12 mouse cellular contexts compared by ENCODE assay signal in genomic region chr3:53329528-53329927, GRCm38 (mm10).
A peak's percentile ranks its signal among the peaks of the same experiment; 100 is the strongest.
DNase-seq lines count a peak whose midpoint lies in the region; ATAC-seq and TF ChIP-seq lines count a peak whose summit lies in the region.
"Had no signal": no experiment of that assay in that cellular context is flagged by ENCODE, and none has a peak within 500 bp of the region (broad histone marks: within the 10 kb centered on the region; RNA-seq: fewer than 3 reads in every experiment).

No protein-coding gene starts in this region.

- no peak overlapping the region for H3K27ac ChIP-seq in forebrain, embryonic 11.5 days (ENCODE audit: low read depth, low read length)
- no peak overlapping the region for H3K27ac ChIP-seq in forebrain, embryonic 15.5 days (replicated peaks)
- H3K27ac ChIP-seq in left cerebral cortex, adult 2 months = no peak overlapping the region
- H3K27ac ChIP-seq in embryonic facial prominence, embryonic 10.5 days (replicated peaks) = no peak overlapping the region
- H3K27ac ChIP-seq in intestine, embryonic 16.5 days (ENCODE audit: low read length) = no peak overlapping the region
- H3K27ac ChIP-seq: embryonic facial prominence, embryonic 15.5 days; hindbrain, embryonic 10.5 days; limb, embryonic 13.5 days; neural tube, embryonic 12.5 days had no signal

- intact Hi-C loops in left cerebral cortex, adult 2 months (cut with DNase I) = no loop called here

- peak; percentile 55 for DNase-seq in forebrain, embryonic 11.5 days (ENCODE audit: low spot score)
- no peak for DNase-seq in left cerebral cortex, adult 2 months (ENCODE audit: extremely low spot score in 1 of 2, low spot score in 2 of 2)
- no peak for DNase-seq in left cerebral cortex, adult 9 months (ENCODE audit: low spot score in 2 of 2)
- peak; percentile 25 for DNase-seq in ES-CJ7 (ENCODE audit: low read depth, low spot score)
- DNase-seq in embryonic facial prominence, embryonic 10.5 days (ENCODE audit: low spot score) = peak; percentile 29
- DNase-seq in layer of hippocampus, postnatal 36 days = no peak

- 0 out of 2 replicates have a peak, but pooled peaks cover 2% of the 10 kb centered on the region for H3K4me1 ChIP-seq in forebrain, embryonic 11.5 days (replicated peaks; ENCODE audit: control insufficient read depth, insufficient read depth, low read length)
- H3K4me1 ChIP-seq in forebrain, embryonic 15.5 days = peaks cover 11% of the 10 kb centered on the region; the same call in 1 of the 2 replicates
- peaks cover 8% of the 10 kb centered on the region for H3K4me1 ChIP-seq in embryonic facial prominence, embryonic 10.5 days
- H3K4me1 ChIP-seq in intestine, embryonic 16.5 days (ENCODE audit: control insufficient read depth, insufficient read depth, low read length) = no peaks in the 10 kb centered on the region
- H3K4me1 ChIP-seq: embryonic facial prominence, embryonic 15.5 days had no signal

- 59% methylated on average over 3 of the region's 3 CpGs for WGBS in forebrain, embryonic 11.5 days
- WGBS in forebrain, embryonic 15.5 days = 46% methylated on average over 3 of the region's 3 CpGs
- WGBS in embryonic facial prominence, embryonic 10.5 days = 58% methylated on average over 3 of the region's 3 CpGs
- WGBS in intestine, embryonic 16.5 days = 48% methylated on average over 3 of the region's 3 CpGs

- TF ChIP-seq CTCF in left cerebral cortex, adult 2 months (IDR thresholded peaks at IDR 0.05) = peak; percentile 56

- H3K36me3 ChIP-seq in forebrain, embryonic 11.5 days (ENCODE audit: control insufficient read depth, insufficient read depth, low read length) = no peaks in the 10 kb centered on the region
- H3K36me3 ChIP-seq in forebrain, embryonic 15.5 days = no peaks in the 10 kb centered on the region
- no peaks in the 10 kb centered on the region for H3K36me3 ChIP-seq in embryonic facial prominence, embryonic 10.5 days (replicated peaks)
- no peaks in the 10 kb centered on the region for H3K36me3 ChIP-seq in intestine, embryonic 16.5 days (ENCODE audit: control insufficient read depth, insufficient read depth, low read length)
- H3K36me3 ChIP-seq: embryonic facial prominence, embryonic 15.5 days; hindbrain, embryonic 10.5 days; limb, embryonic 13.5 days; neural tube, embryonic 12.5 days had no signal

- no peak overlapping the region for H3K9ac ChIP-seq in forebrain, embryonic 11.5 days (ENCODE audit: low read length)
- H3K9ac ChIP-seq in forebrain, embryonic 15.5 days (replicated peaks) = no peak overlapping the region
- no peak overlapping the region for H3K9ac ChIP-seq in intestine, embryonic 16.5 days (ENCODE audit: low read depth, low read length)
- H3K9ac ChIP-seq: embryonic facial prominence, embryonic 15.5 days; limb, embryonic 13.5 days; neural tube, embryonic 12.5 days had no signal

- no peaks in the 10 kb centered on the region for H3K27me3 ChIP-seq in forebrain, embryonic 11.5 days (ENCODE audit: control insufficient read depth, insufficient read depth, low read length)
- no peaks in the 10 kb centered on the region for H3K27me3 ChIP-seq in forebrain, embryonic 15.5 days
- no peaks in the 10 kb centered on the region for H3K27me3 ChIP-seq in embryonic facial prominence, embryonic 10.5 days (replicated peaks; ENCODE audit: low read depth, poor library complexity, severe bottlenecking)
- no peaks in the 10 kb centered on the region for H3K27me3 ChIP-seq in intestine, embryonic 16.5 days (replicated peaks; ENCODE audit: control insufficient read depth, insufficient read depth, low read length)
- H3K27me3 ChIP-seq: neural tube, embryonic 12.5 days had no signal

- no peak for ATAC-seq in forebrain, embryonic 11.5 days (replicated peaks; ENCODE audit: low FRiP score)
- no peak for ATAC-seq in forebrain, embryonic 15.5 days (replicated peaks)
- ATAC-seq in intestine, embryonic 16.5 days = no peak

- no peaks in the 10 kb centered on the region for H3K9me3 ChIP-seq in forebrain, embryonic 11.5 days (ENCODE audit: control insufficient read depth, low read length)
- no peaks in the 10 kb centered on the region for H3K9me3 ChIP-seq in forebrain, embryonic 15.5 days
- no peaks in the 10 kb centered on the region for H3K9me3 ChIP-seq in embryonic facial prominence, embryonic 10.5 days
- no peaks in the 10 kb centered on the region for H3K9me3 ChIP-seq in intestine, embryonic 16.5 days (ENCODE audit: control insufficient read depth, low read length)
- H3K9me3 ChIP-seq: embryonic facial prominence, embryonic 15.5 days; hindbrain, embryonic 10.5 days; limb, embryonic 13.5 days; neural tube, embryonic 12.5 days had no signal

- H3K4me2 ChIP-seq in forebrain, embryonic 11.5 days (ENCODE audit: low read depth, low read length, severe bottlenecking) = no peak overlapping the region
- H3K4me2 ChIP-seq in forebrain, embryonic 15.5 days (replicated peaks) = no peak overlapping the region
- no peak overlapping the region for H3K4me2 ChIP-seq in intestine, embryonic 16.5 days (ENCODE audit: low read depth, low read length)
- H3K4me2 ChIP-seq: embryonic facial prominence, embryonic 15.5 days; limb, embryonic 13.5 days; neural tube, embryonic 12.5 days had no signal

- H3K4me3 ChIP-seq in forebrain, embryonic 11.5 days (ENCODE audit: low read depth, low read length) = no peak overlapping the region
- H3K4me3 ChIP-seq in forebrain, embryonic 15.5 days = no peak overlapping the region
- H3K4me3 ChIP-seq in left cerebral cortex, adult 2 months = no peak overlapping the region
- H3K4me3 ChIP-seq in embryonic facial prominence, embryonic 10.5 days = no peak overlapping the region
- no peak overlapping the region for H3K4me3 ChIP-seq in intestine, embryonic 16.5 days (ENCODE audit: low read length)
- H3K4me3 ChIP-seq: embryonic facial prominence, embryonic 15.5 days; hindbrain, embryonic 10.5 days; limb, embryonic 13.5 days; neural tube, embryonic 12.5 days had no signal

Comparison
In these comparisons a context has a peak if more than half of its experiments do, and no peak if none do; other contexts are left out.
1. DNase-seq: peak in forebrain, embryonic 11.5 days (single experiment), ES-CJ7 (single experiment) and embryonic facial prominence, embryonic 10.5 days (single experiment); none in left cerebral cortex, adult 2 months (0 of 2), left cerebral cortex, adult 9 months (0 of 2) and layer of hippocampus, postnatal 36 days (0 of 2).